Comparison of ENCODE assay signal across 9 mouse cellular contexts in genomic region chr5:92656256-92656655, GRCm38 (mm10). TPM values are rescaled to one million over a fixed set of nuclear protein-coding genes. Genes with fewer than 3 reads are reported as not detected.
DNase-seq lines count a peak whose midpoint lies in the region; ATAC-seq lines count a peak whose summit lies in the region.
"Had no signal": no experiment of that assay in that cellular context is flagged by ENCODE, and none has a peak within 500 bp of the region (broad histone marks: within the 10 kb centered on the region; RNA-seq: fewer than 3 reads in every experiment).

No protein-coding gene starts in this region.

- H3K27me3 ChIP-seq in intestine, embryonic 14.5 days (replicated peaks; ENCODE audit: control insufficient read depth, insufficient read depth, low read length), result no peaks in the 10 kb centered on the region
- H3K27me3 ChIP-seq in intestine, embryonic 15.5 days (replicated peaks), result no peaks in the 10 kb centered on the region
- H3K27me3 ChIP-seq in embryonic facial prominence, embryonic 11.5 days (ENCODE audit: control insufficient read depth, insufficient read depth, low read length), result no peaks in the 10 kb centered on the region
- no peaks in the 10 kb centered on the region for H3K27me3 ChIP-seq in hindbrain, embryonic 15.5 days

- H3K4me3 ChIP-seq in intestine, embryonic 14.5 days (ENCODE audit: low read depth, low read length), result no peak overlapping the region
- H3K4me3 ChIP-seq in intestine, embryonic 15.5 days (replicated peaks), result no peak overlapping the region
- no peak overlapping the region for H3K4me3 ChIP-seq in embryonic facial prominence, embryonic 11.5 days (ENCODE audit: low read depth, low read length)
- no peak overlapping the region for H3K4me3 ChIP-seq in hindbrain, embryonic 15.5 days
- H3K4me3 ChIP-seq: myocyte had no signal

- ATAC-seq in intestine, embryonic 14.5 days (replicated peaks; ENCODE audit: low FRiP score, low TSS enrichment, low read depth), result no peak
- no peak for ATAC-seq in intestine, embryonic 15.5 days
- ATAC-seq in embryonic facial prominence, embryonic 11.5 days (replicated peaks; ENCODE audit: insufficient number of reproducible peaks, low FRiP score, low TSS enrichment, low read depth), result 0 out of 2 replicates have a peak, but pooled peaks have one; percentile 34
- peak; percentile 48; the same call in 1 of the 2 replicates for ATAC-seq in hindbrain, embryonic 15.5 days (ENCODE audit: low FRiP score, low read depth)

- no peaks in the 10 kb centered on the region for H3K9me3 ChIP-seq in intestine, embryonic 14.5 days (ENCODE audit: control insufficient read depth, low read length)
- H3K9me3 ChIP-seq in intestine, embryonic 15.5 days, result no peaks in the 10 kb centered on the region
- H3K9me3 ChIP-seq in embryonic facial prominence, embryonic 11.5 days (replicated peaks; ENCODE audit: control insufficient read depth, low read length), result no peaks in the 10 kb centered on the region
- H3K9me3 ChIP-seq in hindbrain, embryonic 15.5 days, result no peaks in the 10 kb centered on the region

- DNase-seq in intestine, embryonic 14.5 days (ENCODE audit: low spot score), result peak; percentile 80
- peak; percentile 11 for DNase-seq in adrenal gland, adult 8-10 months
- peak; percentile 79 for DNase-seq in embryonic facial prominence, embryonic 11.5 days (ENCODE audit: low spot score)
- peak; percentile 31 to 59 for DNase-seq in left cerebral cortex, postnatal 10 days (ENCODE audit: extremely low spot score in 1 of 2, low spot score in 2 of 2)
- DNase-seq in natural killer cell, adult 2 months (ENCODE audit: low spot score in 2 of 2), result peak; percentile 23 to 62
- DNase-seq in testis, postnatal 14 days (ENCODE audit: low spot score), result peak; percentile 19

- no peak overlapping the region for H3K4me2 ChIP-seq in intestine, embryonic 14.5 days (ENCODE audit: low read length)
- no peak overlapping the region for H3K4me2 ChIP-seq in intestine, embryonic 15.5 days (replicated peaks)
- H3K4me2 ChIP-seq in embryonic facial prominence, embryonic 11.5 days (ENCODE audit: low read depth, low read length), result no peak overlapping the region
- H3K4me2 ChIP-seq in hindbrain, embryonic 15.5 days, result no peak overlapping the region

- intact Hi-C loops in left cerebral cortex, postnatal 10 days (cut with DNase I), result loop anchor here (5.0 kb wide), 1 partner anchor 194 kb away; no protein-coding TSS in a partner anchor

- H3K4me1 ChIP-seq in intestine, embryonic 14.5 days (replicated peaks; ENCODE audit: control insufficient read depth, insufficient read depth, low read length), result no peaks in the 10 kb centered on the region
- no peaks in the 10 kb centered on the region for H3K4me1 ChIP-seq in intestine, embryonic 15.5 days (replicated peaks)
- H3K4me1 ChIP-seq in embryonic facial prominence, embryonic 11.5 days (ENCODE audit: control insufficient read depth, insufficient read depth, low read length), result no peaks in the 10 kb centered on the region
- H3K4me1 ChIP-seq in hindbrain, embryonic 15.5 days (replicated peaks), result no peaks in the 10 kb centered on the region

- H3K9ac ChIP-seq in intestine, embryonic 14.5 days (ENCODE audit: low read length), result no peak overlapping the region
- no peak overlapping the region for H3K9ac ChIP-seq in intestine, embryonic 15.5 days
- H3K9ac ChIP-seq in embryonic facial prominence, embryonic 11.5 days (replicated peaks; ENCODE audit: low read length), result no peak overlapping the region
- H3K9ac ChIP-seq in hindbrain, embryonic 15.5 days, result no peak overlapping the region

- H3K27ac ChIP-seq in intestine, embryonic 14.5 days (ENCODE audit: low read depth), result no peak overlapping the region
- H3K27ac ChIP-seq in intestine, embryonic 15.5 days, result no peak overlapping the region
- no peak overlapping the region for H3K27ac ChIP-seq in embryonic facial prominence, embryonic 11.5 days (replicated peaks; ENCODE audit: low read depth, low read length)
- no peak overlapping the region for H3K27ac ChIP-seq in hindbrain, embryonic 15.5 days (replicated peaks)

- WGBS in intestine, embryonic 14.5 days, result 19% methylated on average over 1 of the region's 1 CpGs
- 0% methylated on average over 1 of the region's 1 CpGs for WGBS in intestine, embryonic 15.5 days
- 9% methylated on average over 1 of the region's 1 CpGs for WGBS in embryonic facial prominence, embryonic 11.5 days
- 15% methylated on average over 1 of the region's 1 CpGs for WGBS in hindbrain, embryonic 15.5 days

- H3K36me3 ChIP-seq in intestine, embryonic 14.5 days (ENCODE audit: control insufficient read depth, insufficient read depth, low read length), result no peaks in the 10 kb centered on the region
- no peaks in the 10 kb centered on the region for H3K36me3 ChIP-seq in intestine, embryonic 15.5 days
- H3K36me3 ChIP-seq in embryonic facial prominence, embryonic 11.5 days (replicated peaks; ENCODE audit: control insufficient read depth, insufficient read depth, low read depth, low read length), result no peaks in the 10 kb centered on the region
- no peaks in the 10 kb centered on the region for H3K36me3 ChIP-seq in hindbrain, embryonic 15.5 days

RNA-seq across cellular contexts. Expression of gene Ccdc158, which starts 18.8 kb away (rescaled TPM):
- polyA plus RNA-seq in intestine, embryonic 14.5 days (2014; fragmentation: Nextera tagmentation; extraction: Ambion mirVana), result 1.3 and 1.8 TPM in 2 replicates
- polyA plus RNA-seq in intestine, embryonic 15.5 days (2015; fragmentation: Nextera tagmentation; extraction: Ambion mirVana), result 0.91 and 1.1 TPM in 2 replicates
- total RNA-seq in adrenal gland, adult 8-10 months (2022), result under 1 TPM; 0.26 to 0.71 (median 0.55) TPM
- polyA plus RNA-seq in embryonic facial prominence, embryonic 11.5 days (2014; fragmentation: Nextera tagmentation; extraction: Ambion mirVana), result 0.33 and 0.72 TPM in 2 replicates
- polyA plus RNA-seq in hindbrain, embryonic 15.5 days (2015; fragmentation: Nextera tagmentation; extraction: Ambion mirVana), result 0.31 and 0.69 TPM in 2 replicates
- under 1 TPM; 0.26 to 0.41 TPM for total RNA-seq in left cerebral cortex, postnatal 10 days (2021)
- polyA plus RNA-seq: myocyte had no signal

RNA-seq across cellular contexts. Expression of gene Shroom3, which starts 27.0 kb away (rescaled TPM):
- 12.1 and 12.9 TPM in 2 replicates for polyA plus RNA-seq in intestine, embryonic 14.5 days (2014; fragmentation: Nextera tagmentation; extraction: Ambion mirVana)
- 8.1 and 10.3 TPM in 2 replicates for polyA plus RNA-seq in intestine, embryonic 15.5 days (2015; fragmentation: Nextera tagmentation; extraction: Ambion mirVana)
- 10 to 100 TPM in 3 of 4 experiments, 1 to 10 TPM in 1; 9.0 to 12.4 (median 10.8) TPM for total RNA-seq in adrenal gland, adult 8-10 months (2022)
- 2.2 and 4.5 TPM in 2 replicates for polyA plus RNA-seq in embryonic facial prominence, embryonic 11.5 days (2014; fragmentation: Nextera tagmentation; extraction: Ambion mirVana)
- 1.7 and 2.2 TPM in 2 replicates for polyA plus RNA-seq in hindbrain, embryonic 15.5 days (2015; fragmentation: Nextera tagmentation; extraction: Ambion mirVana)
- 1 to 10 TPM; 4.2 to 4.9 TPM for total RNA-seq in left cerebral cortex, postnatal 10 days (2021)

RNA-seq across cellular contexts. Expression of gene Stbd1, which starts 53.4 kb away (rescaled TPM):
- polyA plus RNA-seq in intestine, embryonic 14.5 days (2014; fragmentation: Nextera tagmentation; extraction: Ambion mirVana), result 34.6 and 36.5 TPM in 2 replicates
- polyA plus RNA-seq in intestine, embryonic 15.5 days (2015; fragmentation: Nextera tagmentation; extraction: Ambion mirVana), result 37.5 and 46.1 TPM in 2 replicates
- total RNA-seq in adrenal gland, adult 8-10 months (2022), result 1 to 10 TPM; 4.8 to 6.1 (median 5.5) TPM
- 8.9 and 10.0 TPM in 2 replicates for polyA plus RNA-seq in embryonic facial prominence, embryonic 11.5 days (2014; fragmentation: Nextera tagmentation; extraction: Ambion mirVana)
- 10.6 and 11.9 TPM in 2 replicates for polyA plus RNA-seq in hindbrain, embryonic 15.5 days (2015; fragmentation: Nextera tagmentation; extraction: Ambion mirVana)
- 1 to 10 TPM in 1 of 2 experiments, under 1 TPM in 1; 0.73 to 1.5 TPM for total RNA-seq in left cerebral cortex, postnatal 10 days (2021)

Comparison
In these comparisons a context has a peak if more than half of its experiments do, and no peak if none do; other contexts are left out.
1. ATAC-seq: peak in embryonic facial prominence, embryonic 11.5 days (single experiment) and hindbrain, embryonic 15.5 days (single experiment); none in intestine, embryonic 14.5 days (single experiment) and intestine, embryonic 15.5 days (single experiment).
2. DNase-seq: peak in every context shown above with its lines; median percentile 80 in intestine, embryonic 14.5 days; 79 in embryonic facial prominence, embryonic 11.5 days; 45 in left cerebral cortex, postnatal 10 days; 42 in natural killer cell, adult 2 months; 19 in testis, postnatal 14 days; 11 in adrenal gland, adult 8-10 months.